Mouse (Mus musculus) olfactory bulb, adult 2 months (tissue): ENCODE results near the gene Jak1.

ENCODE experiments used
- CTCF ChIP-seq: fragments of 200-500 bp; IDR thresholded peaks from 2 replicates; pipeline ENCODE4 v1.5.1; 2012; ENCODE audit warnings: low read depth, mild to moderate bottlenecking, low read length, moderate library complexity; ENCODE audit not compliant: insufficient read depth
- POLR2A ChIP-seq: fragments of 200-500 bp; IDR thresholded peaks from 2 replicates; pipeline ENCODE4 v1.6.1; 2012; ENCODE audit warnings: mild to moderate bottlenecking, low read depth, low read length, moderate library complexity; ENCODE audit not compliant: insufficient read depth

DNA sequence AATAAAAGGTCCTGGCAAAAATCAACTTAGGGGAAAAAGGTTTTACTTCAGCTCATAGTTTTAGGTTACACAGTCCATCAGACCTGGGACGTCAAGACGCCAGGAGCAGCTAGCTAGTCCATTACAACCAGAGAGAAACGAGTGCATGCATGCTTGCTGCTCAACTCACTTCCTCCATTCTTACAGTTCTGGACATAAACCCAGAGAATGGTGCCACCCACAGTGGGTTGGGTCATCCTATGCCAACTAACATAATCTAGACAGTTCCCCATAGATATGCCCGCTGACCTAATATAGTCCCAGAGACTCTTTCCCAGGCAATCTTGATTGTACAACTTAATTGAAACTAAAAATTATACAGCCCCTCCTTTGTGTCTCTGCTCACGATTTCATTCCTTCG lies 47.0 kb upstream of the Jak1 start:
- TF ChIP-seq POLR2A (no peak), CTCF (no peak)
